Mouse (Mus musculus): ENCODE measurements around the gene Ina. TPM values are rescaled to one million over a fixed set of nuclear protein-coding genes. Genes with fewer than 3 reads are reported as not detected.

Gene Ina
- polyA plus RNA-seq, 1 experiment: 124 TPM

GRCm38 (mm10) chr19:47067924-47068611 lies 53.6 kb downstream of the Ina start:
- 0 out of 2 replicates have a peak, but pooled peaks have one; percentile 37 for TF ChIP-seq POLR2A (IDR thresholded peaks at IDR 0.05; ENCODE audit: extremely low read depth, insufficient read depth, low read length)
- TF ChIP-seq CTCF (IDR thresholded peaks at IDR 0.05; ENCODE audit: extremely low read depth, insufficient read depth, low read length): no peak
- Histone ChIP-seq H3K4me1 (ENCODE audit: control insufficient read depth, insufficient read depth, low read length) (no peaks in the 10 kb centered on the region), H3K27ac (ENCODE audit: insufficient read depth, low read length) (no peak overlapping the region), H3K4me3 (ENCODE audit: insufficient read depth, low read length) (peak overlapping the region; percentile 8)

Other genes with a start within 250 kb of the Ina start
- gene Nt5c2, start 455 bp downstream of the Ina start, polyA plus RNA-seq (2012; rRNA removed): 46.7 and 50.3 TPM in 2 replicates
- 35.5 and 38.3 TPM in 2 replicates for gene Pcgf6, start 36.2 kb downstream of the Ina start, polyA plus RNA-seq (2012; rRNA removed)
- 3.8 and 4.1 TPM in 2 replicates for gene Taf5, start 53.0 kb downstream of the Ina start, polyA plus RNA-seq (2012; rRNA removed)
- 897 and 1,011 TPM in 2 replicates for gene Usmg5, start 75.9 kb downstream of the Ina start, polyA plus RNA-seq (2012; rRNA removed)
- gene Pdcd11, start 76.1 kb downstream of the Ina start, polyA plus RNA-seq (2012; rRNA removed): 11.3 and 12.2 TPM in 2 replicates
- 4.6 and 5.3 TPM in 2 replicates for gene Calhm2, start 123.6 kb downstream of the Ina start, polyA plus RNA-seq (2012; rRNA removed)
- gene Calhm1, start 129.6 kb downstream of the Ina start, polyA plus RNA-seq (2012; rRNA removed): not detected in 2 replicates
- 0.10 TPM in 1 of 2 replicates, not detected in the other for gene Calhm3, start 143.1 kb downstream of the Ina start, polyA plus RNA-seq (2012; rRNA removed)
- 118 and 124 TPM in 2 replicates for gene Neurl1a, start 164.1 kb downstream of the Ina start, polyA plus RNA-seq (2012; rRNA removed)